Mouse (Mus musculus) ES-Bruce4 (cell line): ENCODE results near the gene Ltbp3.

ENCODE experiments used
- CTCF ChIP-seq: IDR thresholded peaks from one replicate; pipeline ENCODE4 v1.8.1; 2011; ENCODE audit warnings: low read depth, low read length
- EP300 ChIP-seq: IDR thresholded peaks from 2 replicates; pipeline ENCODE4 v1.6.1; 2011; ENCODE audit warnings: low read depth, low read length; ENCODE audit not compliant: insufficient read depth
- POLR2A ChIP-seq: IDR thresholded peaks from one replicate; pipeline ENCODE4 v1.8.1; 2011; ENCODE audit warnings: low read length; ENCODE audit not compliant: insufficient read depth

DNA sequence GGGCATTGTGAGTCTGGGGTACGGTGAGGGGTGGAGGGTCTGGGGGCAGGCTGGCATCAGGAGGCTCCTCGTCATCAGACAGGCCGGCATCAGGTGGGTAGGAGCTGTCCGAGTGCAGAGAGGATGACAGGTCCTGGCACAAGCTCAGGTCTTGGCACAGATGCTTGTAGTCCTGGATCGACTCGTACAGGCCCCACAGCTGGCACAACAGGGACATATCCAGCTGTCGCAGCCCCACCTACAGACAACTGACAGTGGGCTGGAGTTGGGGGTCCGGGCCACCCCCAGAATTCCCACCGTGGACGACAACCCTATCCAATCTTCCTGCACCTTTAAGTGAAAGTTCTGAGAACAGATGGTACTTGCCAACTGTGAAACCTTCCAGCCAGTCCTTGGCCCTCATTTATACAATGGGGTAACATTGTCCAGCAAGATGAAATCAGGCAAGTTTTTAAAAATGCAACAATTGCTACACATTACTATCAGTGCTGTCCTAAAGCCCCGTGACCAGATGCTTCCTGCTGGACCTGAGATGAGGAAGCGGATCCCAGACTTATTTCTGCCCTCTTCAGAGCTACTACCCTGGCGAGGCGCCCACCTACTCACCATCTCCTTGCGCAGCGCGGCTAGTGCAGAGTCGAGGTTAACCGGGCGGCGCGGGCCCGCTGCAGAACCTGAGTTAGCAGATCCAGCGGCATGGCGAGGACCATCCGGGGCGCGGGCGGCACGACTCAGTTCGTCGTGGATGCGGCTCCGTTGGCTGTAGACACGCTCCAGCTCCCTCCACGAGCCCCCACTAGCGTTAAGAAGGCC, 11.9 kb upstream of the Ltbp3 start:
- no peak for TF ChIP-seq POLR2A
- TF ChIP-seq CTCF = no peak
- no peak for TF ChIP-seq EP300
